Mouse (Mus musculus) embryonic facial prominence, embryonic 14.5 days (tissue): ENCODE data around the gene 1700109H08Rik. TPM values are rescaled to one million over a fixed set of nuclear protein-coding genes. Genes with fewer than 3 reads are reported as not detected.
A peak's percentile ranks its signal among the peaks of the same experiment; 100 is the strongest.

Experiments used
- ATAC-seq: fragments of 200-750 bp; cut with Nextera tagmentation; 2 replicates; pipeline ENCODE4 v1.8.0; 2017; ENCODE audit warnings: low read depth, moderate number of reproducible peaks, moderate TSS enrichment
- DNase-seq: peaks from one replicate; pipeline ENCODE4 v3.0.0-alpha.2; 2015; ENCODE audit warnings: low spot score
- H3K27ac ChIP-seq: fragments of 300-500 bp; sonication (generic); replicated peaks from 2 replicates; pipeline ENCODE4 v1.5.1; 2014; ENCODE audit warnings: low read depth, mild to moderate bottlenecking, low read length, moderate library complexity
- H3K27me3 ChIP-seq: fragments of 300-500 bp; sonication (generic); replicated peaks from 2 replicates; pipeline ENCODE4 v1.6.1; 2014; ENCODE audit warnings: low read length; ENCODE audit not compliant: control insufficient read depth, insufficient read depth
- H3K36me3 ChIP-seq: fragments of 300-500 bp; sonication (generic); 2 replicates; pipeline ENCODE4 v1.6.1; 2014; ENCODE audit warnings: low read length, mixed read lengths; ENCODE audit not compliant: control insufficient read depth, insufficient read depth
- H3K4me1 ChIP-seq: fragments of 300-500 bp; sonication (generic); 2 replicates; pipeline ENCODE4 v1.6.1; 2014; ENCODE audit warnings: antibody characterized with exemption, low read length; ENCODE audit not compliant: control insufficient read depth, insufficient read depth
- H3K4me2 ChIP-seq: fragments of 300-500 bp; sonication (generic); 2 replicates; pipeline ENCODE4 v1.6.1; 2014; ENCODE audit warnings: low read depth, mild to moderate bottlenecking, low read length, moderate library complexity, mixed read lengths
- H3K4me3 ChIP-seq: fragments of 300-500 bp; sonication (generic); 2 replicates; pipeline ENCODE4 v1.5.1; 2014; ENCODE audit warnings: low read depth, mild to moderate bottlenecking, low read length
- H3K9ac ChIP-seq: fragments of 300-500 bp; sonication (generic); 2 replicates; pipeline ENCODE4 v1.6.1; 2014; ENCODE audit warnings: low read depth, mild to moderate bottlenecking, low read length, moderate library complexity, mixed read lengths
- H3K9me3 ChIP-seq: fragments of 300-500 bp; sonication (generic); 2 replicates; pipeline ENCODE4 v1.6.1; 2016; ENCODE audit warnings: low read length; ENCODE audit not compliant: control insufficient read depth
- WGBS: fragments of 180-500 bp; shearing (Covaris S2); extraction: QIAGEN DNeasy Blood & Tissue Kit; methylation state at CpG from one replicate; pipeline ENCODE4 v1.1.7; 2014; 5-methylcytosine and 5-hydroxymethylcytosine counted together
- polyA plus RNA-seq: library from polyadenylated mRNA; unstranded; fragments of >200 nt; fragmentation: Nextera tagmentation; extraction: Ambion mirVana; gene quantifications from 2 replicates; pipeline ENCODE4 v1.2.1, GENCODE M21; 2014

The 1700109H08Rik gene
- polyA plus RNA-seq, 1 experiment from 2014 or later, result 1.5 TPM

GRCm38 (mm10) chr5:3541871-3542270 lies 29.5 kb upstream of the 1700109H08Rik start:
- Histone ChIP-seq H3K4me3 (no peak overlapping the region), H3K27ac (no peak overlapping the region), H3K36me3 (no peaks in the 10 kb centered on the region), H3K27me3 (no peaks in the 10 kb centered on the region), H3K4me2 (no peak overlapping the region), H3K4me1 (no peaks in the 10 kb centered on the region), H3K9me3 (no peaks in the 10 kb centered on the region), H3K9ac (no peak overlapping the region)
- WGBS, result 74% methylated on average over 6 of the region's 6 CpGs
- no peak for DNase-seq
- ATAC-seq, result no peak

- peak within 1 kb of the TSS; percentile 65 for H3K4me2 ChIP-seq
- DNase-seq (peak; percentile 95), ATAC-seq (peak; percentile 97)
- H3K27ac ChIP-seq, result peak within 1 kb of the TSS; percentile 92
- H3K4me3 ChIP-seq, result peak within 1 kb of the TSS; percentile 83
- H3K36me3 ChIP-seq, result no peaks in the 10 kb centered on the region
- peak within 1 kb of the TSS; percentile 94 for H3K9ac ChIP-seq
- under 1% methylated on average over 37 of the region's 80 CpGs for WGBS
- H3K27me3 ChIP-seq, result no peaks in the 10 kb centered on the region
- no peaks in the 10 kb centered on the region for H3K4me1 ChIP-seq
- no peaks in the 10 kb centered on the region for H3K9me3 ChIP-seq
Observed at GRCm38 (mm10) chr5:3543629-3544479, 27.5 kb upstream of the 1700109H08Rik start, which contains the start of gene Fam133b. TSS of gene Fam133b (plus strand) at chr5:3543833.

GRCm38 (mm10) chr5:3544480-3544769 lies 26.9 kb upstream of the 1700109H08Rik start:
- Histone ChIP-seq H3K36me3 (no peaks in the 10 kb centered on the region), H3K27ac (no peak overlapping the region), H3K4me1 (no peaks in the 10 kb centered on the region), H3K27me3 (no peaks in the 10 kb centered on the region), H3K9me3 (no peaks in the 10 kb centered on the region), H3K4me2 (peak overlapping the region; percentile 65), H3K9ac (peak overlapping the region; percentile 94), H3K4me3 (peak overlapping the region; percentile 83)
- no peak for DNase-seq
- WGBS, result 11% methylated on average over 7 of the region's 7 CpGs
- ATAC-seq, result no peak

GRCm38 (mm10) chr5:3546226-3546625 lies 25.1 kb upstream of the 1700109H08Rik start:
- H3K27ac ChIP-seq, result no peak overlapping the region
- ATAC-seq (no peak), DNase-seq (no peak)
- no peaks in the 10 kb centered on the region for H3K4me1 ChIP-seq
- no peak overlapping the region for H3K4me3 ChIP-seq
- no peak overlapping the region for H3K9ac ChIP-seq
- no peak overlapping the region for H3K4me2 ChIP-seq
- 76% methylated on average over 1 of the region's 1 CpGs for WGBS
- no peaks in the 10 kb centered on the region for H3K27me3 ChIP-seq
- no peaks in the 10 kb centered on the region for H3K36me3 ChIP-seq
- H3K9me3 ChIP-seq, result no peaks in the 10 kb centered on the region

- Histone ChIP-seq H3K9me3 (no peaks in the 10 kb centered on the region), H3K9ac (no peak overlapping the region), H3K27me3 (no peaks in the 10 kb centered on the region), H3K4me1 (no peaks in the 10 kb centered on the region), H3K4me3 (no peak overlapping the region), H3K4me2 (no peak overlapping the region), H3K27ac (no peak overlapping the region), H3K36me3 (peaks cover 18% of the 10 kb centered on the region)
- 98% methylated on average over 1 of the region's 1 CpGs for WGBS
- no peak for ATAC-seq
- no peak for DNase-seq
Observed at GRCm38 (mm10) chr5:3551481-3551880, 19.9 kb upstream of the 1700109H08Rik start.

- 87% methylated on average over 2 of the region's 2 CpGs for WGBS
- Histone ChIP-seq H3K9ac (no peak overlapping the region), H3K27ac (no peak overlapping the region), H3K9me3 (no peaks in the 10 kb centered on the region), H3K27me3 (no peaks in the 10 kb centered on the region), H3K36me3 (peaks cover 41% of the 10 kb centered on the region), H3K4me1 (no peaks in the 10 kb centered on the region), H3K4me2 (no peak overlapping the region), H3K4me3 (no peak overlapping the region)
- DNase-seq (no peak), ATAC-seq (no peak)
Observed at GRCm38 (mm10) chr5:3554198-3554597, 17.2 kb upstream of the 1700109H08Rik start.

GRCm38 (mm10) chr5:3574825-3575224 lies 3.5 kb downstream of the 1700109H08Rik start:
- Histone ChIP-seq H3K9me3 (0 out of 2 replicates have a peak, but pooled peaks cover 8% of the 10 kb centered on the region), H3K36me3 (peaks cover 99% of the 10 kb centered on the region), H3K4me3 (no peak overlapping the region), H3K4me1 (no peaks in the 10 kb centered on the region), H3K4me2 (no peak overlapping the region), H3K27me3 (no peaks in the 10 kb centered on the region), H3K27ac (no peak overlapping the region), H3K9ac (no peak overlapping the region)
- DNase-seq (no peak), ATAC-seq (no peak)
- WGBS, result 90% methylated on average over 2 of the region's 2 CpGs

GRCm38 (mm10) chr5:3577939-3578338 lies 6.6 kb downstream of the 1700109H08Rik start:
- H3K4me2 ChIP-seq, result no peak overlapping the region

GRCm38 (mm10) chr5:3579066-3579465 lies 7.7 kb downstream of the 1700109H08Rik start:
- Histone ChIP-seq H3K27me3 (no peaks in the 10 kb centered on the region), H3K4me2 (no peak overlapping the region), H3K9me3 (0 out of 2 replicates have a peak, but pooled peaks cover 8% of the 10 kb centered on the region), H3K4me1 (no peaks in the 10 kb centered on the region), H3K27ac (no peak overlapping the region), H3K4me3 (no peak overlapping the region), H3K36me3 (peaks cover 94% of the 10 kb centered on the region), H3K9ac (no peak overlapping the region)
- DNase-seq (no peak), ATAC-seq (no peak)
- 96% methylated on average over 7 of the region's 7 CpGs for WGBS

More at GRCm38 (mm10) chr5:3577939-3578338, 6.6 kb downstream of the 1700109H08Rik start:
- DNase-seq (no peak), ATAC-seq (no peak)
- H3K4me1 ChIP-seq, result no peaks in the 10 kb centered on the region
- 89% methylated on average over 2 of the region's 2 CpGs for WGBS
- H3K9ac ChIP-seq, result no peak overlapping the region
- peaks cover 97% of the 10 kb centered on the region for H3K36me3 ChIP-seq
- H3K27ac ChIP-seq, result no peak overlapping the region
- no peak overlapping the region for H3K4me3 ChIP-seq
- no peaks in the 10 kb centered on the region for H3K27me3 ChIP-seq
- 0 out of 2 replicates have a peak, but pooled peaks cover 8% of the 10 kb centered on the region for H3K9me3 ChIP-seq
